Mouse (Mus musculus) lung, adult 2 months (tissue): ENCODE data around the gene Dnase1l3. TPM values are rescaled to one million over a fixed set of nuclear protein-coding genes. Genes with fewer than 3 reads are reported as not detected.

ENCODE experiments used
- DNase-seq: peaks from one replicate; pipeline ENCODE4 v3.0.0; 2022
- H3K4me1 ChIP-seq: fragments of 200-500 bp; 2 replicates; pipeline ENCODE4 v1.6.1; 2011; ENCODE audit warnings: low read length; ENCODE audit not compliant: control insufficient read depth, insufficient read depth
- H3K4me3 ChIP-seq: fragments of 200-500 bp; replicated peaks from 2 replicates; pipeline ENCODE3; 2011; ENCODE audit warnings: low read depth, mild to moderate bottlenecking, control low read depth, low read length; ENCODE audit errors: extremely low read depth
- CTCF ChIP-seq: fragments of 200-500 bp; IDR thresholded peaks from 2 replicates; pipeline ENCODE4 v1.5.1; 2011; ENCODE audit warnings: mild to moderate bottlenecking, low read length, control low read depth; ENCODE audit not compliant: insufficient read depth
- POLR2A ChIP-seq: fragments of 200-500 bp; IDR thresholded peaks from 2 replicates; pipeline ENCODE4 v1.6.1; 2011; ENCODE audit warnings: low read depth, mild to moderate bottlenecking, control low read depth, low read length, borderline replicate concordance; ENCODE audit errors: extremely low read depth
- WGBS: fragments of 180-500 bp; shearing (Covaris S2); methylation state at CpG from one replicate; pipeline ENCODE4 v1.1.7; 2018; 5-methylcytosine and 5-hydroxymethylcytosine counted together
- polyA plus RNA-seq: library from polyadenylated mRNA; depleted of rRNA; stranded (reverse); fragments of >200 nt; gene quantifications from 2 replicates; pipeline ENCODE4 v1.2.3, GENCODE M21; 2012

The Dnase1l3 gene
- polyA plus RNA-seq, 1 experiment = 1.9 TPM

DNA sequence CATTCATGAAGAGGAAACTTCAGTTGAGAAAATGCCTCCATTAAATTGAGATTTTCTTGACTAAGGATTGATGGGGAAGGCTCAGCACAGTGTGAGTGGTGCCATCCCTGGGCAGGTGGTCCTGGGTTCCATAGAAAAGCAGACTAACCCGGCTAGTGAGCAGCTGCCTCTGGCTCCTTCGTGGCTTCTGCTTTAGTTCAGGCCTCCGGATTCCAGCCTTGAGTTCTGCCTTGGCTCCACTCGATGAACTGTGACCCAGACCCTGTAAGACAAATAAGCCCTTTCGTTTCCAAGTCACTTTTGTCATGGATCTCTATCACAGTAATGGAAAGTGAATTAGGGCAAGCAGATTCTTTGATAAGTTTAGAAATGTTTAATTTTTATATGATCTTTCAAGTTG is 40.2 kb upstream of the Dnase1l3 start:
- Histone ChIP-seq H3K4me3 (no peak overlapping the region), H3K4me1 (no peaks in the 10 kb centered on the region)
- DNase-seq = no peak
- 69% methylated on average over 5 of the region's 5 CpGs for WGBS
- TF ChIP-seq POLR2A (no peak), CTCF (no peak)

DNA sequence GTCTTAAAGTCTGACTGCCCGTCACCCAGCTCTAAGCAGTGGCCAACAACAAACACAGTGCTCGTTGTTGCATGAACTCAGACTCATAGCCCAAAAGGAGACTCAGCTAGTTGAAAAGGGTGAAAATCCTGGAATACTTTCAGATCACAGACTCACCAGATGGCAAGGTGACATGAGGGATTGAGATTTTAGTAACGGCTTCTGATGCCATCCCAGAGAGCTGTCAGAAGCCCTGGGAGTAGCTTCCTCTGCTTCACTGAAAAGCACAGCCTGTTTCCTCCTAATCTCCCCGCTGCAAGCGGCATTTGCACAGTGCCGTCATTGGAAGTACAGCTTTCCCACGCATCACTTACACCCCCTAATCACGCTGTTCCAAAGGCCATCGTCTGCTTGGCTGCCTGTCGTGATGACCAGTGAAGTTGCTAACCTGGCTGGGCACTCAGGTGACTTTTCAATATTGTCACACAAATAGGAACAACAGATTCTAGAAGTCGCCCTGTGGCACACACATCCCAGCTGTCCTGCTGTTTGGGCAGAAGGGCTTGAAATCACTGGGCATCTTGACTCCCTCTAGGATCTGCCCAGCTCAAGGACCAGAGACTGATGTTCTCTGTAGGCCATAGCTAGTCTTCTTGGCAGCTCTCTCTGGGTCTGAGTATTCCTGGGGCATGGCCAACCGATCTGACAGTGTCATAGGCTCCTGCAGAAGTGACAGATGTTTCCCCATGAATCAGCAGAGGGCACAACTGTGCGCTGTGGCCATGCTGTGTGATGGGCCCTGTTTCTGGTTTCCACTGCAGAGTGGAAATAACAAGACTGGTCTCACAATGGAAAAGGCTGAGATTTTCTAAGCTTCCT is 37.9 kb upstream of the Dnase1l3 start:
- DNase-seq = no peak
- no peak for TF ChIP-seq CTCF
- no peak for TF ChIP-seq POLR2A
- Histone ChIP-seq H3K4me3 (no peak overlapping the region), H3K4me1 (no peaks in the 10 kb centered on the region)
- WGBS = 76% methylated on average over 13 of the region's 13 CpGs

DNA sequence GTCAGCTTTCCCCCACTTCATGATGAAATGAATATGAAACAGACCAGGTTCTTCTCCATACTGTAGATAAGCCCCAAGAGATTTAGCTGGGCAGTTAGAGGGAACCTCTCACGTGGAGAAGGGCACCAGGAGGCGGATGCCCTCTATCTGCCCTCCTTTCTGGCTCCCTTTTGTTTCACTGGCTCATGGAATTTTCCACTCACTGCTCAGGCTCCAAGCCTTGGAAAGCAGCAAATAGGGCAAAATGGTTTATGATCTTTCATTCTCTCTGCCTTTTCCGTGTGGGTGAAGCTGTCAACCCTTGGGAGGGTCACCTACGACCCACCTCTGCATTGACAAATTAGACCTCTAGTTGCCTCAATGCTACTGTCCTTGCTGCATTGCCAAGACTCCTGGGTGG is 36.2 kb upstream of the Dnase1l3 start:
- Histone ChIP-seq H3K4me1 (no peaks in the 10 kb centered on the region), H3K4me3 (no peak overlapping the region)
- TF ChIP-seq CTCF = no peak
- no peak for TF ChIP-seq POLR2A
- 65% methylated on average over 4 of the region's 4 CpGs for WGBS
- DNase-seq = no peak

DNA sequence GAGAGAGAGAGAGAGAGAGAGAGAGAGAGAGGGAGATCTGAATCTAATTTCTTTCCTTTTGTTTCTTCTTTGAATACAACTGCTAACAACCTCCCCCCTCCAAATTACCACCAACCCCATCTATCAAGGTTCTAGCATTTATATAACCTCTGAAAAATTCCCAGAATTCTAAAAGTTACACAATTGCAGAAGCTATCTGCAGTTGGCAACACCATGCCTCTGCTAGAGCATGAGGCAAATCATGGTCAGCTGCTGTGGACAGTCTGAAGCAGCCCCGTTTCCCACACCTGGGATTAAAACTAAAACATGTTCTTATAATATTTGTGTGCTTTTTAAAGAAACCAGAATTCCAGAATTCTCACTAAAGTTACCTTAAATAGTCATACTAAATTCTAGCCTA is 35.4 kb upstream of the Dnase1l3 start:
- WGBS = 90% methylated on average over 1 of the region's 1 CpGs
- no peak overlapping the region for H3K4me3 ChIP-seq
- no peak for TF ChIP-seq POLR2A
- TF ChIP-seq CTCF = no peak
- H3K4me1 ChIP-seq = no peaks in the 10 kb centered on the region
- DNase-seq = no peak

DNA sequence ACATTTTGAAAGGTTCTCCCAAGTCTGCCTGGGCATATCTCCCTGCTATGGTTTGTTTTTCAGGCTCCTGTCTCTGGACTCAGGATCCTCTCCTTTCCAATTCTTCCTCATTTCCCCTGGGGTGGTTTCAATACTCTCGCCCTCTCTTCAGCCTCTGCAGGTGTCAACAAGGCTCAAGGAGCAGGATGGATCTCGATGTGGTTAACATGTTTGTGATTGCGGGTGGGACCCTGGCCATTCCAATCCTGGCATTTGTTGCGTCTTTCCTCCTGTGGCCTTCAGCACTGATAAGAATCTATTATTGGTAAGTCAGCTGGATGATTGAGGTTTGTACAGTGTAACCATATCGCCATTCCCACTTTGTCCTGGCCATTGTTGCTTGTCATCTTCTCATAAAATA is 33.7 kb upstream of the Dnase1l3 start:
- no peak for DNase-seq
- Histone ChIP-seq H3K4me1 (no peaks in the 10 kb centered on the region), H3K4me3 (no peak overlapping the region)
- 74% methylated on average over 5 of the region's 5 CpGs for WGBS
- TF ChIP-seq CTCF = no peak
- TF ChIP-seq POLR2A = no peak

DNA sequence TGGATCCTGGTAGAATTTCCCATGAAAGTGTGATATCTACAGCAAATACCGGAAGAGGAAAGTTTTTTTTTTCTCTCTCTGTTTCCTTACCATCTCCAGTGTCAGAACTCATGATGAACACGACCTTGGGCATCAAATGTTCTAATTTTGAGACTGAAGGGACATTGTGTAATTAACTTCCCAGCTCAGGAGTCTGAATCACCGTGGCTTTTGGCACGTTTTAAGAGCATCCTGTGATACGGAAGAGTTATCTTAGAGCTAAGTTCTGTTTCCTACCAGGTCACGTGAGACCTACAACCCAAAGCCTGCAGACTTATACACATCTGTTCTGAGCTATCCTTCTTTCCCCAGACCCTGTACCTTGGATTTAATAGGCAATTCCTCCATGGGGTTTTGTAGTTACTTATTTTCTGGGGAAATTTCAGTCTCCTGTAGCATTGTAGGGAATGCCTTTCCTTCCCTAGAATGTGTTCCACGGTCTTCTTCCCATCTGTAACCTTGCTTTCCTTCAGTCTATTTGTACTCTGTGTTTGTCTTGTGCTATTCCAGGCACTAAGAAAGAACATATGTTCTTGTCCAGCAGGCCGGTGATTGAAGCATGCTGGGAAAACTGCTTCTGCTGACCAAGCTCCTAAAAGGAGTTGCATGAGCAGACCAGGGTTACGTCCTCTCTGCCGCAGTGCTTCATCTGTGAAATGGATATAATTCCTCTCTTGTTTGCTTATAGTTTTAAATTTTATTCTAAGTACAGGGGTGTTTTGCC is 32.6 kb upstream of the Dnase1l3 start:
- TF ChIP-seq CTCF (no peak), POLR2A (no peak)
- H3K4me3 ChIP-seq = no peak overlapping the region
- 74% methylated on average over 10 of the region's 10 CpGs for WGBS
- H3K4me1 ChIP-seq = no peaks in the 10 kb centered on the region
- DNase-seq = no peak

DNA sequence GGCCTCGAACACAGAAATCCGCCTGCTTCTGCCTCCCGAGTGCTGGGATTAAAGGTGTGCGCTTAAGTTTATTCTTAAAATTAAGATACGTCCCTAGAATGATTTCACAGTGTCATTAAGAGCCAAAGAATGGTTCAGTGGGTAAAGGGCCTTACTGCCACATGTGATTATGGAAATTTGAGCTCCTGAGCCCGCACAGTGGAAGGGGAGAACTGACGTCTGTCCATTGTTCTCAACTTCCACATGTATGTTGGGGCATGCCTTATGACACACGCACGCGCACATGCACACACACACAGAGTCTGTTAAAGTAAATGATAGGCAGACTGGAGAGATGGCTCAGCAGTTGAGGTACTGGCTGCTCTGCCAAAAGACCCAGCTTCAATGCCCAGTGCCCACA is 30.6 kb upstream of the Dnase1l3 start:
- TF ChIP-seq CTCF = no peak
- no peak for TF ChIP-seq POLR2A
- Histone ChIP-seq H3K4me1 (no peaks in the 10 kb centered on the region), H3K4me3 (no peak overlapping the region)
- DNase-seq = no peak
- WGBS = 96% methylated on average over 10 of the region's 10 CpGs

DNA sequence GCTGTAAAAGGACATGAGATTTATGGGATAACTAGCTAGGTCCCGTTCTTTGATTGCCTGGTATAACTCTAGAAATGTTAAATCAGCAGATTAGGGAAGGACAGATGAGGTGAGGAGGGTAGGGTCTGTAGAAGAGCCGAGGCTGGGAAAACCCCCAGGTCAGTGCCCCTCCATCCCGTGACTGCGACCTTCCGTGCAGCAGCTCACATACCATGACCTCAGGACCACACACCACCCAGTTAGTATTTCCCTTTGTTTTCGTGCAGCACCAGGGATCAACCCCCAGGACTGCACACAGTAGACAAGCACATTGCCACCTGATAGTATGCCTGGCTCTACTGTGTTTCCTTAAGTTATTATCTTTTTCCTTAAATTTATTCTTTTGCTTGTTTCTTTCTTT is 30.1 kb upstream of the Dnase1l3 start:
- H3K4me1 ChIP-seq = no peaks in the 10 kb centered on the region
- no peak overlapping the region for H3K4me3 ChIP-seq
- TF ChIP-seq CTCF = no peak
- TF ChIP-seq POLR2A = no peak
- DNase-seq = no peak
- 77% methylated on average over 6 of the region's 6 CpGs for WGBS

DNA sequence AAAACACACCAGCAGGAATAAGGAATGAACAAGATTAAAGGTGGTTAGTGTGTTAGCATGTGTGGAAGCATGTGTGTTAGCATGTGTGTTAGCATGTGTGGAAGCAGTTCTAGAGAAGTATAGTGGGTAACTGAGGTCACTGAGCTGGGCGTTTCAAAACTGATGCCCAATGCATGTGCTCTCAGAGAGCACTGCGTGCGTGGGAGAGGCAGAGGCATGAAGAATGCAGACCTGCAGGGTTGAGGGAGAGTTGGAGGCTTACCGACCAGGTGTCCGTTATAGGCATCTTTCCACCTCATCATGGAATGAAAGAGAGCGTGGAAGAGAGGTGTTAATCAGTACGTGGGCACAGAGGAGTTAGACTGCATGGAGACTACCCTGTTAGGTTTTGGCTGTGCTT is 26.2 kb upstream of the Dnase1l3 start:
- TF ChIP-seq CTCF = no peak
- TF ChIP-seq POLR2A = no peak
- no peak for DNase-seq
- 94% methylated on average over 7 of the region's 7 CpGs for WGBS

DNA sequence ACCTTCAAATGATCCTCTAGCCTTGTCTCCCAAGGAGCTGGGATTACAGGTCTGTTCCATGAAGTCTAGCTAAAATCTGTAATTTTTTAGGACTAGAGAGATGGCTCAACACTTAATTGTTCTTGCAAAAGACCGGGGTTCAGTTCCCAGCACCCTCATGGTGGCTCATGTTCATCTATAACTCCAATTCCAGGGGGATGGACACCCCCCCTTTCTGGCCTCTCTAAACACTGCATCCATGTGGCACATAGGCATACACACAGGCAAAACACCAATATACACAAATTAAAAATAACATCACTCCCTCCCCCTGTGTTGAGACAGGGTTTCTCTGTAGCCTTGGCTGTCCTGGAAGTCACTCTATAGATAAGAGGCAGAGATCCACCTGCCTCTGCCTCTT is 25.6 kb upstream of the Dnase1l3 start:
- no peak for DNase-seq
- Histone ChIP-seq H3K4me1 (no peaks in the 10 kb centered on the region), H3K4me3 (no peak overlapping the region)
- 95% methylated on average over 1 of the region's 1 CpGs for WGBS
- TF ChIP-seq POLR2A = no peak
- no peak for TF ChIP-seq CTCF

More for the DNA sequence above, 26.2 kb upstream of the Dnase1l3 start:
- no peaks in the 10 kb centered on the region for H3K4me1 ChIP-seq
- H3K4me3 ChIP-seq = no peak overlapping the region
